ENCODE assay signal across 7 mouse cellular contexts in genomic region chr2:163968581-163968980, GRCm38 (mm10). TPM values are rescaled to one million over a fixed set of nuclear protein-coding genes. Genes with fewer than 3 reads are reported as not detected.
DNase-seq lines count a peak whose midpoint lies in the region; ATAC-seq and TF ChIP-seq lines count a peak whose summit lies in the region.

No protein-coding gene starts in this region.

- peak; percentile 51 for DNase-seq in A20 (ENCODE audit: low read depth, low spot score)
- peak; percentile 58 for DNase-seq in CH12.LX (ENCODE audit: extremely low read depth)
- DNase-seq in c-Kit-negative CD71-positive TER-119-positive erythroid progenitor cells, embryonic 14.5 days (ENCODE audit: low read depth, low spot score): peak; percentile 30
- DNase-seq in kidney, postnatal 36 days: peak; percentile 45 to 80
- DNase-seq in lung, postnatal 10 days: peak; percentile 75
- DNase-seq in right cerebral cortex, adult 18-20 months: peak; percentile 63

- no peak overlapping the region for H3K27ac ChIP-seq in CH12.LX (ENCODE audit: insufficient read depth, low read depth)
- H3K27ac ChIP-seq in forebrain, embryonic 13.5 days: no peak overlapping the region

- in situ Hi-C loops in CH12.LX (cut with MboI; ENCODE audit: low pct_ligation_motif_present, low pct_unique_long_range_greater_than_20kb, low sequenced_read_pairs): loop anchor here (25.0 kb wide), 1 partner anchor 106 kb away; the partner anchor contains the start of gene Kcnk15

- H3K79me2 ChIP-seq in CH12.LX (replicated peaks; ENCODE audit: control insufficient read depth, extremely low read depth, insufficient read depth, poor library complexity, severe bottlenecking): no peaks in the 10 kb centered on the region

- WGBS in forebrain, embryonic 13.5 days: 5% methylated on average over 5 of the region's 5 CpGs

- no peak overlapping the region for H3K4me2 ChIP-seq in CH12.LX (ENCODE audit: insufficient read depth, low read depth, poor library complexity, severe bottlenecking)
- no peak overlapping the region for H3K4me2 ChIP-seq in forebrain, embryonic 13.5 days

- no peak overlapping the region for H3K4me3 ChIP-seq in CH12.LX (replicated peaks in 1 of 3; ENCODE audit: low read depth in 2 of 3, low read length in 2 of 3, poor library complexity in 1 of 3)
- no peak overlapping the region for H3K4me3 ChIP-seq in forebrain, embryonic 13.5 days

- TF ChIP-seq EP300 in CH12.LX (IDR thresholded peaks at IDR 0.05; ENCODE audit: low read length): no peak

- H3K27me3 ChIP-seq in CH12.LX (replicated peaks): peaks cover 56% of the 10 kb centered on the region
- H3K27me3 ChIP-seq in forebrain, embryonic 13.5 days: no peaks in the 10 kb centered on the region

- no peaks in the 10 kb centered on the region for H3K36me3 ChIP-seq in CH12.LX (replicated peaks in 1 of 2; ENCODE audit: control insufficient read depth in 1 of 2, insufficient read depth in 1 of 2, low read length in 1 of 2)
- H3K36me3 ChIP-seq in forebrain, embryonic 13.5 days (ENCODE audit: poor library complexity, severe bottlenecking): no peaks in the 10 kb centered on the region

- no peak overlapping the region for H3K9ac ChIP-seq in CH12.LX (ENCODE audit: insufficient read depth, low read depth)
- H3K9ac ChIP-seq in forebrain, embryonic 13.5 days: no peak overlapping the region

- TF ChIP-seq RAD21 in CH12.LX (IDR thresholded peaks at IDR 0.05; ENCODE audit: low read depth, low read length): peak; percentile 72

- TF ChIP-seq POLR2A in CH12.LX (IDR thresholded peaks at IDR 0.05; ENCODE audit: low read depth, low read length): no peak

- H3K9me3 ChIP-seq in CH12.LX (replicated peaks; ENCODE audit: low read length): peaks cover 10% of the 10 kb centered on the region
- H3K9me3 ChIP-seq in forebrain, embryonic 13.5 days (replicated peaks): no peaks in the 10 kb centered on the region

- TF ChIP-seq CTCF in CH12.LX (conservative IDR thresholded peaks at IDR 0.05 in 1 of 2, IDR thresholded peaks at IDR 0.05 in 1 of 2; ENCODE audit: low read depth in 2 of 2, low read length in 2 of 2): peak; percentile 74 to 83

- 0 out of 2 replicates have a peak, but pooled peaks have one; percentile 43 for ATAC-seq in forebrain, embryonic 13.5 days

- no peaks in the 10 kb centered on the region for H3K4me1 ChIP-seq in CH12.LX (ENCODE audit: control insufficient read depth in 1 of 2, insufficient read depth in 2 of 2)
- H3K4me1 ChIP-seq in forebrain, embryonic 13.5 days: no peaks in the 10 kb centered on the region

- dilution Hi-C loops in CH12.LX (cut with MboI; ENCODE audit: extremely low pct_ligation_motif_present, extremely low pct_unique_long_range_greater_than_20kb, low sequenced_read_pairs): no loop called here

TF ChIP-seq in CH12.LX, 34 proteins besides CTCF, POLR2A, EP300 and RAD21:
- TF ChIP-seq HCFC1 (IDR thresholded peaks at IDR 0.05; ENCODE audit: low read depth, low read length): no peak
- no peak for TF ChIP-seq MAZ (IDR thresholded peaks at IDR 0.05; ENCODE audit: low read depth, low read length)
- peak; percentile 4; the same call in 1 of the 2 replicates for TF ChIP-seq ZC3H11A (IDR thresholded peaks at IDR 0.05; ENCODE audit: low read depth, low read length)
- no peak for TF ChIP-seq ZMIZ1 (IDR thresholded peaks at IDR 0.05; ENCODE audit: low read depth, low read length)
- no peak for TF ChIP-seq JUN (IDR thresholded peaks at IDR 0.05; ENCODE audit: insufficient read depth, low read depth, low read length)
- no peak for TF ChIP-seq NELFE (IDR thresholded peaks at IDR 0.05; ENCODE audit: low read depth, low read length)
- no peak for TF ChIP-seq MXI1 (IDR thresholded peaks at IDR 0.05; ENCODE audit: low read depth, low read length)
- peak; percentile 71 for TF ChIP-seq SMC3 (IDR thresholded peaks at IDR 0.05; ENCODE audit: low read depth, low read length)

RNA-seq across cellular contexts. Expression of gene Ywhab, which starts 26.2 kb away (rescaled TPM):
- total RNA-seq in CH12.LX (2012; rRNA removed): 41.6 and 51.7 TPM in 2 replicates
- total RNA-seq in CH12.LX (2014; rRNA removed): 57.1 and 59.8 TPM in 2 replicates
- 157 and 159 TPM in 2 replicates for polyA plus RNA-seq in CH12.LX (2012; ENCODE audit: insufficient read length, low read depth)
- polyA plus RNA-seq in forebrain, embryonic 13.5 days (2015; fragmentation: Nextera tagmentation; extraction: Ambion mirVana): 361 and 370 TPM in 2 replicates

RNA-seq across cellular contexts. Expression of gene Rims4, which starts 50.1 kb away (rescaled TPM):
- total RNA-seq in CH12.LX (2012; rRNA removed): not detected in 2 replicates
- not detected in 2 replicates for total RNA-seq in CH12.LX (2014; rRNA removed)
- not detected in 2 replicates for polyA plus RNA-seq in CH12.LX (2012; ENCODE audit: insufficient read length, low read depth)
- 2.5 and 3.0 TPM in 2 replicates for polyA plus RNA-seq in forebrain, embryonic 13.5 days (2015; fragmentation: Nextera tagmentation; extraction: Ambion mirVana)

RNA-seq across cellular contexts. Expression of gene Pabpc1l, which starts 56.7 kb away (rescaled TPM):
- total RNA-seq in CH12.LX (2012; rRNA removed): 0.42 and 0.76 TPM in 2 replicates
- total RNA-seq in CH12.LX (2014; rRNA removed): 0.47 and 0.55 TPM in 2 replicates
- polyA plus RNA-seq in CH12.LX (2012; ENCODE audit: insufficient read length, low read depth): 0.96 and 2.0 TPM in 2 replicates
- 1.3 and 1.4 TPM in 2 replicates for polyA plus RNA-seq in forebrain, embryonic 13.5 days (2015; fragmentation: Nextera tagmentation; extraction: Ambion mirVana)
